Mouse (Mus musculus): ENCODE data around the gene Cnn2.

GRCm38 (mm10) chr10:80025889-80026288, 37.5 kb downstream of the Cnn2 start:
- TF ChIP-seq NANOG (IDR thresholded peaks at IDR 0.05; ENCODE audit: borderline replicate concordance, low read length) (no peak), CTCF (conservative IDR thresholded peaks at IDR 0.05; ENCODE audit: low read length) (no peak)

Measured in E14TG2a.4 (cell line).